Mouse (Mus musculus): Measurements from ENCODE around the gene Gmppa.

GRCm38 (mm10) chr1:75457710-75458024 lies 21.9 kb downstream of the Gmppa start:
- no peak for TF ChIP-seq POLR2A (IDR thresholded peaks at IDR 0.05; ENCODE audit: low read depth, low read length)
- TF ChIP-seq CTCF (conservative IDR thresholded peaks at IDR 0.05; ENCODE audit: insufficient read depth, insufficient read length, low read depth, low read length), result no peak

All from kidney, adult 2 months (tissue).